Comparison of ENCODE assay signal across 9 mouse cellular contexts in the genomic region with DNA sequence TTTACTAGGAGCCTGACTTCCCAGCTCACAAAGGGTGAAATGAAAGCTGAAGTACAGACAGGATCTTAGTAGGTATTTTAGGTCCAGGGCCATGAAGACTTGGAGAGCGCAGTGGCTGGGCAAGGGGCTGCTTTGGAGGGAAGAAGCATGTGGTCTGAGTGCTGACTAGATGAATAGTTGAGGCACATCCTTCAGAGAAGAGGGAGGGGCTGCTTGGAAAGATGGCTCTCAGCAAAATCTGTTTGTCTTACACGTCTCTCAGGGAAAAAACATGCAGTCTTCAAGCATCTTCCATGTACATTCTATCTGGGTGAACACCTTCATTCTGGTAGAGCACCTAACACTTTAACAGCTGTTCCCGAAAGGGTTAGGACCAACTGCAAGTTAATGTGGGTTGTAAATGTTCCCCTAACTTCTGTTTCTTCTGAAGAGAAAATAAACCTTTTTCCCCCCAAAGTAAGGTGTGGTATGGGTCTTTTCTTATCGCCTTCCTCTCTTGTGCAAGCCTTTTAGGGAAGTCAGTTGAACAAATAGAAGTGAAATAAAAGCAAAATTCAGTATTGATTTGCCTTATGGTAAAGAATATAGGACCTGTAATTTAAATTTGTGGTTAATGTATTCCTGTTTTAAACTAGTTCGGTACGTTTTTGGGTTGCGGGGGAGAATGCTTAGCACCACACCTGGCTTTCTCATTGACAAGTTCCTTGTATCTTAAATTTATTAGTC. TPM values are rescaled to one million over a fixed set of nuclear protein-coding genes. Genes with fewer than 3 reads are reported as not detected.
DNase-seq lines count a peak whose midpoint lies in the region; ATAC-seq and TF ChIP-seq lines count a peak whose summit lies in the region.
"Had no signal": no experiment of that assay in that cellular context is flagged by ENCODE, and none has a peak within 500 bp of the region (broad histone marks: within the 10 kb centered on the region; RNA-seq: fewer than 3 reads in every experiment).

No protein-coding gene starts in this region.

- TF ChIP-seq CTCF in left cerebral cortex, adult 2 months (IDR thresholded peaks at IDR 0.05) = no peak
- no peak for TF ChIP-seq CTCF in G1E (IDR thresholded peaks at IDR 0.05; ENCODE audit: low read depth, low read length)

- no peak overlapping the region for H3K9ac ChIP-seq in heart, embryonic 15.5 days
- no peak overlapping the region for H3K9ac ChIP-seq in liver, embryonic 16.5 days (ENCODE audit: low read depth, low read length)
- H3K9ac ChIP-seq: forebrain, embryonic 15.5 days had no signal

- ATAC-seq in G1E (ENCODE audit: extremely low read depth, insufficient number of reproducible peaks, low FRiP score, poor library complexity, severe bottlenecking) = no peak
- no peak for ATAC-seq in heart, embryonic 15.5 days (replicated peaks; ENCODE audit: insufficient number of reproducible peaks, insufficient read depth, low FRiP score, low read depth)
- ATAC-seq in liver, embryonic 16.5 days (ENCODE audit: low read depth) = no peak
- no peak for ATAC-seq in cerebellum, adult (ENCODE audit: insufficient number of reproducible peaks, low FRiP score, low TSS enrichment)
- ATAC-seq: forebrain, embryonic 15.5 days had no signal

- H3K27ac ChIP-seq in left cerebral cortex, adult 2 months = 0 out of 2 replicates have a peak overlapping the region, but pooled peaks have one; percentile 45
- H3K27ac ChIP-seq in heart, embryonic 15.5 days = peak overlapping the region; percentile 98
- peak overlapping the region; percentile 92 for H3K27ac ChIP-seq in liver, embryonic 16.5 days (ENCODE audit: low read length)
- H3K27ac ChIP-seq: forebrain, embryonic 15.5 days had no signal

- intact Hi-C loops in left cerebral cortex, adult 2 months (cut with DNase I) = no loop called here
- intact Hi-C loops in left cerebral cortex, postnatal 14 days (cut with DNase I) = no loop called here

- peak overlapping the region; percentile 73 for H3K4me2 ChIP-seq in heart, embryonic 15.5 days
- peak overlapping the region; percentile 83 for H3K4me2 ChIP-seq in liver, embryonic 16.5 days (ENCODE audit: low read depth, low read length)
- H3K4me2 ChIP-seq: forebrain, embryonic 15.5 days had no signal

- peaks cover 67% of the 10 kb centered on the region for H3K4me1 ChIP-seq in G1E (ENCODE audit: insufficient read depth, low read depth, low read length)
- peaks cover 77% of the 10 kb centered on the region for H3K4me1 ChIP-seq in heart, embryonic 15.5 days (replicated peaks)
- H3K4me1 ChIP-seq in liver, embryonic 16.5 days (ENCODE audit: control insufficient read depth, low read depth, low read length) = peaks cover 70% of the 10 kb centered on the region

- peaks cover 77% of the 10 kb centered on the region for H3K36me3 ChIP-seq in G1E (replicated peaks)
- peaks cover 27% of the 10 kb centered on the region for H3K36me3 ChIP-seq in heart, embryonic 15.5 days
- H3K36me3 ChIP-seq in liver, embryonic 16.5 days (ENCODE audit: control insufficient read depth, insufficient read depth) = peaks cover 35% of the 10 kb centered on the region

- no peak for DNase-seq in left cerebral cortex, adult 2 months (ENCODE audit: extremely low spot score in 1 of 2, low spot score in 2 of 2)
- no peak for DNase-seq in left cerebral cortex, postnatal 14 days (ENCODE audit: low spot score in 2 of 2)
- no peak for DNase-seq in G1E (ENCODE audit: low spot score)
- no peak for DNase-seq in ovary, postnatal 10 days (ENCODE audit: low spot score)
- DNase-seq in adrenal gland, adult (ENCODE audit: inconsistent age in 2 of 2, low spot score in 1 of 2) = no peak

- 61% methylated on average over 7 of the region's 7 CpGs for WGBS in heart, embryonic 15.5 days
- 67% methylated on average over 7 of the region's 7 CpGs for WGBS in liver, embryonic 16.5 days (ENCODE audit: insufficient replicate concordance)

- H3K9me3 ChIP-seq in G1E (replicated peaks) = no peaks in the 10 kb centered on the region
- no peaks in the 10 kb centered on the region for H3K9me3 ChIP-seq in heart, embryonic 15.5 days (replicated peaks)
- no peaks in the 10 kb centered on the region for H3K9me3 ChIP-seq in liver, embryonic 16.5 days (replicated peaks; ENCODE audit: control insufficient read depth, low read length)
- H3K9me3 ChIP-seq: forebrain, embryonic 15.5 days had no signal

- no peak overlapping the region for H3K4me3 ChIP-seq in left cerebral cortex, adult 2 months
- H3K4me3 ChIP-seq in G1E (ENCODE audit: low read depth, low read length) = peak overlapping the region; percentile 5; the same call in 1 of the 2 replicates
- peak overlapping the region; percentile 19 for H3K4me3 ChIP-seq in heart, embryonic 15.5 days
- H3K4me3 ChIP-seq in liver, embryonic 16.5 days (ENCODE audit: low read depth, low read length) = peak overlapping the region; percentile 30
- H3K4me3 ChIP-seq: forebrain, embryonic 15.5 days had no signal

- no peaks in the 10 kb centered on the region for H3K27me3 ChIP-seq in G1E (ENCODE audit: insufficient read depth, low read length)
- H3K27me3 ChIP-seq in heart, embryonic 15.5 days = no peaks in the 10 kb centered on the region
- no peaks in the 10 kb centered on the region for H3K27me3 ChIP-seq in liver, embryonic 16.5 days (ENCODE audit: control insufficient read depth, insufficient read depth, low read depth, low read length)
- H3K27me3 ChIP-seq: forebrain, embryonic 15.5 days had no signal

RNA-seq across cellular contexts. Expression of a gene that starts 4.3 kb away (rescaled TPM):
- total RNA-seq in left cerebral cortex, adult 2 months (2021) = 10 to 100 TPM; 52.7 to 60.9 TPM
- total RNA-seq in left cerebral cortex, postnatal 14 days (2021) = 10 to 100 TPM; 58.6 to 69.2 TPM
- 296 and 335 TPM in 2 replicates for total RNA-seq in G1E (2014; fragmentation: Nextera tagmentation)
- 263 and 280 TPM in 2 replicates for total RNA-seq in G1E (2017)
- polyA plus RNA-seq in G1E (2012) = 264 and 420 TPM in 2 replicates
- 38.4 and 45.4 TPM in 2 replicates for polyA plus RNA-seq in heart, embryonic 15.5 days (2015; fragmentation: Nextera tagmentation; extraction: Ambion mirVana)
- polyA plus RNA-seq in liver, embryonic 16.5 days (2015; fragmentation: Nextera tagmentation; extraction: Ambion mirVana) = 11.1 and 14.5 TPM in 2 replicates

RNA-seq across cellular contexts. Expression of a gene that starts 24.8 kb away (rescaled TPM):
- total RNA-seq in left cerebral cortex, adult 2 months (2021) = 1 to 10 TPM; 6.8 to 7.7 TPM
- 1 to 10 TPM; 2.0 TPM for total RNA-seq in left cerebral cortex, postnatal 14 days (2021)
- total RNA-seq in G1E (2014; fragmentation: Nextera tagmentation) = not detected in 2 replicates
- 0.06 and 0.11 TPM in 2 replicates for total RNA-seq in G1E (2017)
- 0.01 TPM in 1 of 2 replicates, not detected in the other for polyA plus RNA-seq in G1E (2012)
- 6.9 and 10.6 TPM in 2 replicates for polyA plus RNA-seq in heart, embryonic 15.5 days (2015; fragmentation: Nextera tagmentation; extraction: Ambion mirVana)
- 0.74 and 0.83 TPM in 2 replicates for polyA plus RNA-seq in liver, embryonic 16.5 days (2015; fragmentation: Nextera tagmentation; extraction: Ambion mirVana)

RNA-seq across cellular contexts. Expression of a gene that starts 38.1 kb away (rescaled TPM):
- total RNA-seq in left cerebral cortex, adult 2 months (2021) = 100 to 1,000 TPM; 349 to 358 TPM
- 100 to 1,000 TPM; 332 to 337 TPM for total RNA-seq in left cerebral cortex, postnatal 14 days (2021)
- total RNA-seq in G1E (2014; fragmentation: Nextera tagmentation) = 99.9 and 104 TPM in 2 replicates
- 109 and 133 TPM in 2 replicates for total RNA-seq in G1E (2017)
- polyA plus RNA-seq in G1E (2012) = 19.2 and 20.4 TPM in 2 replicates
- 45.8 and 53.7 TPM in 2 replicates for polyA plus RNA-seq in heart, embryonic 15.5 days (2015; fragmentation: Nextera tagmentation; extraction: Ambion mirVana)
- polyA plus RNA-seq in liver, embryonic 16.5 days (2015; fragmentation: Nextera tagmentation; extraction: Ambion mirVana) = 32.8 and 33.4 TPM in 2 replicates

Comparison
In these comparisons a context has a peak if more than half of its experiments do, and no peak if none do; other contexts are left out.
1. H3K27ac ChIP-seq: peak in every context shown above with its lines; median percentile 98 in heart, embryonic 15.5 days; 92 in liver, embryonic 16.5 days; 45 in left cerebral cortex, adult 2 months.